Mouse (Mus musculus) myocyte (in vitro differentiated cells): Measurements from ENCODE around the gene Eef1a1. TPM values are rescaled to one million over a fixed set of nuclear protein-coding genes. Genes with fewer than 3 reads are reported as not detected.

Source experiments
- H3K27me3 ChIP-seq: one replicate; pipeline ENCODE4 v1.6.1; 2011; ENCODE audit not compliant: control insufficient read depth, insufficient read depth, insufficient read length
- H3K36me3 ChIP-seq: one replicate; pipeline ENCODE4 v1.6.1; 2011; ENCODE audit not compliant: control insufficient read depth, insufficient read depth
- H3K4me2 ChIP-seq: one replicate; pipeline ENCODE4 v1.6.1; 2011; ENCODE audit warnings: low read depth, control low read depth
- H3K4me3 ChIP-seq: one replicate; pipeline ENCODE4 v1.5.1; 2011; ENCODE audit warnings: mild to moderate bottlenecking, control low read depth, moderate library complexity
- H3K79me2 ChIP-seq: one replicate; pipeline ENCODE4 v1.6.1; 2011; ENCODE audit not compliant: control insufficient read depth, insufficient read depth
- H3ac ChIP-seq: one replicate; pipeline ENCODE4 v1.6.1; 2011; ENCODE audit not compliant: control insufficient read depth, insufficient read length
- CEBPB ChIP-seq: IDR thresholded peaks from 2 replicates; pipeline ENCODE4 v1.6.1; 2011; ENCODE audit warnings: mild to moderate bottlenecking, moderate library complexity; ENCODE audit not compliant: poor library complexity, insufficient read depth, severe bottlenecking
- E2F4 ChIP-seq: IDR thresholded peaks from one replicate; pipeline ENCODE4 v1.6.1; 2011; ENCODE audit warnings: mild to moderate bottlenecking, control low read depth, moderate library complexity; ENCODE audit not compliant: insufficient read depth
- MAX ChIP-seq: IDR thresholded peaks from one replicate; pipeline ENCODE4 v1.6.1; 2011; ENCODE audit warnings: low read depth, mild to moderate bottlenecking, control low read depth
- MYOD1 ChIP-seq, 3 experiments: IDR thresholded peaks; one replicate each; pipeline ENCODE4 v1.6.1; 2011; ENCODE audit warnings: control low read depth in 2 of 3, low read depth in 2 of 3, mild to moderate bottlenecking in 2 of 3, moderate library complexity in 1 of 3; ENCODE audit not compliant: insufficient read length in 2 of 3, control insufficient read depth in 1 of 3
- MYOG ChIP-seq, 3 experiments: IDR thresholded peaks; one replicate each; pipeline ENCODE4 v1.6.1; 2011; ENCODE audit warnings: control low read depth in 2 of 3, low read depth in 2 of 3, mild to moderate bottlenecking in 2 of 3; ENCODE audit not compliant: insufficient read length in 2 of 3, control insufficient read depth in 1 of 3, insufficient read depth in 1 of 3
- POLR2A ChIP-seq: IDR thresholded peaks from one replicate; pipeline ENCODE4 v1.6.1; 2011; ENCODE audit warnings: low read depth, mild to moderate bottlenecking, control low read depth, moderate library complexity; ENCODE audit not compliant: insufficient read length
- POLR2AphosphoS2 ChIP-seq: IDR thresholded peaks from one replicate; pipeline ENCODE4 v1.6.1; 2011; ENCODE audit warnings: low read depth, control low read depth; ENCODE audit not compliant: insufficient read length
- REST ChIP-seq: IDR thresholded peaks from one replicate; pipeline ENCODE4 v1.6.1; 2011; ENCODE audit warnings: mild to moderate bottlenecking, control low read depth, moderate library complexity; ENCODE audit not compliant: insufficient read depth, insufficient read length
- SRF ChIP-seq: IDR thresholded peaks from one replicate; pipeline ENCODE4 v1.6.1; 2011; ENCODE audit warnings: low read depth; ENCODE audit not compliant: control insufficient read depth, insufficient read length
- TCF12 ChIP-seq: IDR thresholded peaks from one replicate; pipeline ENCODE4 v1.6.1; 2011; ENCODE audit warnings: mild to moderate bottlenecking, control low read depth; ENCODE audit not compliant: poor library complexity, insufficient read depth, severe bottlenecking
- TCF3 ChIP-seq: IDR thresholded peaks from one replicate; pipeline ENCODE4 v1.6.1; 2011; ENCODE audit warnings: low read depth, control low read depth; ENCODE audit not compliant: insufficient read length
- USF1 ChIP-seq: IDR thresholded peaks from one replicate; pipeline ENCODE4 v1.6.1; 2011; ENCODE audit warnings: low read depth, mild to moderate bottlenecking, control low read depth, moderate library complexity
- polyA plus RNA-seq: library from polyadenylated mRNA; unstranded; fragments of >200 nt; fragmentation: generic; extraction: Trizol; gene quantifications from one replicate; pipeline ENCODE4 v1.2.1, GENCODE M21; 2012; ENCODE audit warnings: missing spikeins

Eef1a1 gene
- polyA plus RNA-seq, result 8,203 TPM

- Histone ChIP-seq H3K4me2 (peak within 1 kb of the TSS; percentile 92), H3K36me3 (no peaks in the 10 kb centered on the region), H3K4me3 (peak within 1 kb of the TSS; percentile 28), H3K79me2 (no peaks in the 10 kb centered on the region), H3ac (no peak within 1 kb of the TSS), H3K27me3 (no peaks in the 10 kb centered on the region)
- TF ChIP-seq CEBPB, result no peak
- TF ChIP-seq MAX, result no peak
- TF ChIP-seq REST, result no peak
- no peak for TF ChIP-seq E2F4
- TF ChIP-seq TCF12, result no peak
- peak; percentile 29 for TF ChIP-seq POLR2A
- peak in 1 of 3 experiments; percentile 33 for TF ChIP-seq MYOG (IDR thresholded peaks at IDR 0.05; ENCODE audit: control insufficient read depth in 1 of 3, insufficient read depth in 1 of 3, insufficient read length in 2 of 3, low read depth in 2 of 3)
- TF ChIP-seq USF1, result no peak
- no peak for TF ChIP-seq SRF
- TF ChIP-seq POLR2AphosphoS2, result no peak
- TF ChIP-seq MYOD1 (IDR thresholded peaks at IDR 0.05; ENCODE audit: control insufficient read depth in 1 of 3, insufficient read length in 2 of 3, low read depth in 2 of 3), result peak in 2 of 3 experiments; percentile 45 to 68
- TF ChIP-seq TCF3, result no peak
Measured at GRCm38 (mm10) chr9:78488890-78489420, at the start of gene Eef1a1. Gene Eef1a1 (minus strand): TSS chr9:78489151.

- Histone ChIP-seq H3K36me3 (no peaks in the 10 kb centered on the region), H3K79me2 (no peaks in the 10 kb centered on the region), H3K27me3 (no peaks in the 10 kb centered on the region), H3ac (no peak overlapping the region), H3K4me3 (no peak overlapping the region), H3K4me2 (no peak overlapping the region)
- TF ChIP-seq MYOG (IDR thresholded peaks at IDR 0.05; ENCODE audit: control insufficient read depth in 1 of 3, insufficient read depth in 1 of 3, insufficient read length in 2 of 3, low read depth in 2 of 3), result peak; percentile 19 to 84 (median 59)
- TF ChIP-seq CEBPB, result no peak
- TF ChIP-seq E2F4, result no peak
- TF ChIP-seq POLR2AphosphoS2, result no peak
- peak; percentile 39 for TF ChIP-seq TCF3
- no peak for TF ChIP-seq REST
- peak; percentile 58 to 99 (median 97) for TF ChIP-seq MYOD1 (IDR thresholded peaks at IDR 0.05; ENCODE audit: control insufficient read depth in 1 of 3, insufficient read length in 2 of 3, low read depth in 2 of 3)
- no peak for TF ChIP-seq POLR2A
Measured at GRCm38 (mm10) chr9:78538421-78538820, 49.5 kb upstream of the Eef1a1 start.

DNA sequence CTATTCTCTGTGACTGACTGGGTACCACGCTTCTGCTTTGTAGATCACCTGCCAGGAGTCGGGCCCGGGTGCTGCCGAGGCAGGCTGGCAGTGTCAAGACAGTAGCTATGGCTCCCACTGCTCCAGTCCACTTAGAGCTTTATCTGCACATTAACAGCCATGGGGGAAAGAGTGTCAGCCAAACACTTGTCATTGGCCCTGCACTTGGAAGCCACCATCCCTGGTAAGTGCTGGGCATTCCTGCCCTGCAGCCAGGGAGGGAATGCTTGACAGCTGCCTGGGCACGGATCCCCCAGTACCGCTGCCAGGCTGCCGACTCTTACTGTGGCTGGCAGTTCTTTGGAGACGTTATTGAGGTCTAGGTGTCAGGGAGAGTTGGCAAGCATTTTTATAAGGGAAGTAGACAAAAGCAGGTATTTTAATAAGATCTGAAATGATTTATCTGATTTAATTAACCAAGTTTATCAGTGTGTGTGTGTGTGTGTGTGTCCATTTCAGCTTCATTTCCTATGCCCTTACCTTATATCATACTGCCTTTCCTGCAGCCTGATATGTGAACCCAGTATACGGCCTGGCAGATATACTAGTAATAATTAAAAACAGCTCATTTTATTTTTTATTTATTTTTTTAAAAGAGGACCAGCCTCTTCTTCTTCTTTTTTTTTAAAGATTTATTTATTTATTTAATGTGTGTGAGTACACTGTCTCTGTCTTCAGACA lies 48.4 kb upstream of the Eef1a1 start:
- no peaks in the 10 kb centered on the region for H3K27me3 ChIP-seq
- TF ChIP-seq TCF3, result peak; percentile 27
- peak in 2 of 3 experiments; percentile 72 to 91 for TF ChIP-seq MYOD1 (IDR thresholded peaks at IDR 0.05; ENCODE audit: control insufficient read depth in 1 of 3, insufficient read length in 2 of 3, low read depth in 2 of 3)
- peak; percentile 62 to 94 (median 72) for TF ChIP-seq MYOG (IDR thresholded peaks at IDR 0.05; ENCODE audit: control insufficient read depth in 1 of 3, insufficient read depth in 1 of 3, insufficient read length in 2 of 3, low read depth in 2 of 3)
- no peak for TF ChIP-seq USF1
- H3K36me3 ChIP-seq, result no peaks in the 10 kb centered on the region
- no peak overlapping the region for H3K4me2 ChIP-seq
- no peak overlapping the region for H3ac ChIP-seq
- no peaks in the 10 kb centered on the region for H3K79me2 ChIP-seq
- H3K4me3 ChIP-seq, result no peak overlapping the region

GRCm38 (mm10) chr9:78534606-78535005 lies 45.7 kb upstream of the Eef1a1 start:
- H3K36me3 ChIP-seq, result no peaks in the 10 kb centered on the region
- TF ChIP-seq REST (no peak), POLR2A (no peak)
- no peaks in the 10 kb centered on the region for H3K79me2 ChIP-seq
- H3K4me2 ChIP-seq, result no peak overlapping the region
- no peak overlapping the region for H3K4me3 ChIP-seq
- H3ac ChIP-seq, result no peak overlapping the region
- H3K27me3 ChIP-seq, result no peaks in the 10 kb centered on the region

- no peak overlapping the region for H3K4me2 ChIP-seq
- TF ChIP-seq POLR2AphosphoS2, result no peak
- no peak for TF ChIP-seq E2F4
- TF ChIP-seq REST, result no peak
- no peak for TF ChIP-seq SRF
- TF ChIP-seq POLR2A, result no peak
- no peak for TF ChIP-seq MYOD1 (IDR thresholded peaks at IDR 0.05; ENCODE audit: control insufficient read depth in 1 of 3, insufficient read length in 2 of 3, low read depth in 2 of 3)
- no peak for TF ChIP-seq MYOG (IDR thresholded peaks at IDR 0.05; ENCODE audit: control insufficient read depth in 1 of 3, insufficient read depth in 1 of 3, insufficient read length in 2 of 3, low read depth in 2 of 3)
- no peak for TF ChIP-seq USF1
- no peak for TF ChIP-seq MAX
- no peak for TF ChIP-seq TCF3
- TF ChIP-seq CEBPB, result no peak
- TF ChIP-seq TCF12, result no peak
- no peak overlapping the region for H3K4me3 ChIP-seq
- no peaks in the 10 kb centered on the region for H3K79me2 ChIP-seq
- no peaks in the 10 kb centered on the region for H3K36me3 ChIP-seq
- H3K27me3 ChIP-seq, result no peaks in the 10 kb centered on the region
- no peak overlapping the region for H3ac ChIP-seq
Measured at GRCm38 (mm10) chr9:78533296-78533935, 44.5 kb upstream of the Eef1a1 start.
